Mouse (Mus musculus): ENCODE results near the gene St8sia4.
"Not testable (repeated sequence)": the region's sequence is repeated elsewhere in the genome, so short reads cannot be mapped to it uniquely, and the experiment has no call there.

Gene St8sia4

GRCm38 (mm10) chr1:95596825-95597224, 70.5 kb downstream of the St8sia4 start:
- no peak for DNase-seq (ENCODE audit: low spot score in 2 of 2)

GRCm38 (mm10) chr1:95591101-95591500, 76.3 kb downstream of the St8sia4 start:
- DNase-seq (ENCODE audit: low spot score in 2 of 2): no peak

- DNase-seq (ENCODE audit: low spot score in 2 of 2): no peak
Observed at GRCm38 (mm10) chr1:95590108-95590507, 77.3 kb downstream of the St8sia4 start.

- DNase-seq (ENCODE audit: low spot score in 2 of 2): no peak
Observed at GRCm38 (mm10) chr1:95589471-95589870, 77.9 kb downstream of the St8sia4 start.

- DNase-seq (ENCODE audit: low spot score in 2 of 2): no peak
Observed at GRCm38 (mm10) chr1:95583310-95583709, 84.1 kb downstream of the St8sia4 start.

GRCm38 (mm10) chr1:95582264-95582663, 85.1 kb downstream of the St8sia4 start:
- DNase-seq (ENCODE audit: low spot score in 2 of 2): no peak

- no peak for DNase-seq (ENCODE audit: low spot score in 2 of 2)
Observed at GRCm38 (mm10) chr1:95572619-95573540, 94.5 kb downstream of the St8sia4 start.

GRCm38 (mm10) chr1:95571106-95571505, 96.3 kb downstream of the St8sia4 start:
- DNase-seq (ENCODE audit: low spot score in 2 of 2): no peak

GRCm38 (mm10) chr1:95554556-95554955, 112.8 kb downstream of the St8sia4 start:
- DNase-seq (ENCODE audit: low spot score in 2 of 2): not testable (repeated sequence)

- DNase-seq (ENCODE audit: low spot score in 2 of 2): no peak
Observed at GRCm38 (mm10) chr1:95541460-95541859, 125.9 kb downstream of the St8sia4 start.

Measured in right cerebral cortex, adult 2 months (tissue).